In the genomic region with DNA sequence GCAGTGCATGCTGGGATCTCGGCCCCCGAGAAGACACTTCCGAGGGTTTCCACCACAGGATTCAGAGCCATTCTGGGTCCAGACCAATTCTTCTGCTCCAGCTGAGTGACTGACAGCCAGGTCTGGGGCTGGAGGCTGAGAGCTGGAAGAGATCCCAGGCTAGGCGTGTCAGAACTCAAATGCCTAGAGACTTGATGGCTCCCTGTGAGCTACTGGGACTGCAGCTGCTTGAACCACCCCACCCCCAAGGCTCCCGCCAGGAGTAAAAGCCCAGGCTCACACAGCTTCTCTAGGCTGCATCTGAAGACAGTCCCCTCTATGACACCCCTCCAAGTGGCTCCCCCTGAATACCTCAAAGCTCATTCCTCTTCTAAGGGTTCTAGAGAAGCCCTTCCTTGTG, we compare ENCODE assay signal across 8 mouse cellular contexts. TPM values are rescaled to one million over a fixed set of nuclear protein-coding genes. Genes with fewer than 3 reads are reported as not detected.
A peak's percentile ranks its signal among the peaks of the same experiment; 100 is the strongest.
DNase-seq lines count a peak whose midpoint lies in the region; ATAC-seq and TF ChIP-seq lines count a peak whose summit lies in the region.

No protein-coding gene starts in this region.

- no peaks in the 10 kb centered on the region for H3K27me3 ChIP-seq in forebrain, embryonic 14.5 days (replicated peaks; ENCODE audit: control insufficient read depth, insufficient read depth, low read length)
- H3K27me3 ChIP-seq in forebrain, embryonic 10.5 days (ENCODE audit: poor library complexity, severe bottlenecking): no peaks in the 10 kb centered on the region
- peaks cover 10% of the 10 kb centered on the region for H3K27me3 ChIP-seq in heart, embryonic 12.5 days (replicated peaks)

- no peak overlapping the region for H3K27ac ChIP-seq in forebrain, embryonic 14.5 days (ENCODE audit: low read depth, low read length)
- no peak overlapping the region for H3K27ac ChIP-seq in forebrain, embryonic 10.5 days
- no peak overlapping the region for H3K27ac ChIP-seq in heart, embryonic 12.5 days (ENCODE audit: poor library complexity, severe bottlenecking)

- peak; percentile 76 for DNase-seq in forebrain, embryonic 14.5 days (ENCODE audit: low spot score)
- DNase-seq in forebrain, embryonic 10.5 days (ENCODE audit: extremely low spot score, low spot score): no peak
- DNase-seq in brain, embryonic 14.5 days (ENCODE audit: low read depth): peak; percentile 86
- DNase-seq in kidney, postnatal 36 days: peak; percentile 56 to 64
- peak; percentile 75 for DNase-seq in lung, postnatal 14 days

- no peak overlapping the region for H3K9ac ChIP-seq in forebrain, embryonic 14.5 days (ENCODE audit: low read length)
- no peak overlapping the region for H3K9ac ChIP-seq in heart, embryonic 12.5 days

- H3K36me3 ChIP-seq in forebrain, embryonic 14.5 days (ENCODE audit: control insufficient read depth, insufficient read depth, low read length): no peaks in the 10 kb centered on the region
- no peaks in the 10 kb centered on the region for H3K36me3 ChIP-seq in forebrain, embryonic 10.5 days (replicated peaks)
- H3K36me3 ChIP-seq in heart, embryonic 12.5 days: no peaks in the 10 kb centered on the region

- H3K4me3 ChIP-seq in forebrain, embryonic 14.5 days (ENCODE audit: low read depth, low read length): no peak overlapping the region
- H3K4me3 ChIP-seq in forebrain, embryonic 10.5 days: no peak overlapping the region
- H3K4me3 ChIP-seq in heart, embryonic 12.5 days: no peak overlapping the region

- TF ChIP-seq POLR2A in brain, embryonic 14.5 days (IDR thresholded peaks at IDR 0.05; ENCODE audit: borderline replicate concordance, extremely low read depth, insufficient read depth, insufficient read length, poor library complexity, severe bottlenecking): no peak

- 41% methylated on average over 5 of the region's 5 CpGs for WGBS in forebrain, embryonic 14.5 days
- WGBS in forebrain, embryonic 10.5 days: 66% methylated on average over 5 of the region's 5 CpGs
- WGBS in heart, embryonic 12.5 days: 33% methylated on average over 5 of the region's 5 CpGs

- no peak overlapping the region for H3K4me2 ChIP-seq in forebrain, embryonic 14.5 days (ENCODE audit: low read length)
- H3K4me2 ChIP-seq in heart, embryonic 12.5 days: no peak overlapping the region

- 0 out of 2 replicates have a peak, but pooled peaks cover 2% of the 10 kb centered on the region for H3K4me1 ChIP-seq in forebrain, embryonic 14.5 days (ENCODE audit: control insufficient read depth, insufficient read depth, low read length)
- H3K4me1 ChIP-seq in forebrain, embryonic 10.5 days: peaks cover 1% of the 10 kb centered on the region; the same call in 1 of the 2 replicates
- H3K4me1 ChIP-seq in heart, embryonic 12.5 days (replicated peaks): peaks cover 20% of the 10 kb centered on the region

- peak; percentile 50; the same call in 1 of the 2 replicates for ATAC-seq in forebrain, embryonic 14.5 days
- ATAC-seq in heart, embryonic 12.5 days (ENCODE audit: insufficient number of reproducible peaks, low FRiP score): peak; percentile 67
- ATAC-seq in megakaryocyte-erythroid progenitor cell, adult 5-6 weeks (replicated peaks; ENCODE audit: low FRiP score, low TSS enrichment, poor library complexity, severe bottlenecking): no peak
- ATAC-seq in megakaryocyte progenitor cell, adult 5-6 weeks (replicated peaks; ENCODE audit: poor library complexity): no peak

- no peak for TF ChIP-seq CTCF in brain, embryonic 14.5 days (IDR thresholded peaks at IDR 0.05; ENCODE audit: borderline replicate concordance, extremely low read depth, insufficient read depth, insufficient read length)

- H3K9me3 ChIP-seq in forebrain, embryonic 14.5 days (replicated peaks; ENCODE audit: control insufficient read depth, low read length): no peaks in the 10 kb centered on the region
- H3K9me3 ChIP-seq in forebrain, embryonic 10.5 days: no peaks in the 10 kb centered on the region
- no peaks in the 10 kb centered on the region for H3K9me3 ChIP-seq in heart, embryonic 12.5 days (replicated peaks)

RNA-seq across cellular contexts. Expression of a gene that starts 42.0 kb away (rescaled TPM):
- 0.03 and 0.05 TPM in 2 replicates for polyA plus RNA-seq in forebrain, embryonic 14.5 days (2014; fragmentation: Nextera tagmentation; extraction: Ambion mirVana)
- polyA plus RNA-seq in forebrain, embryonic 10.5 days (2016; fragmentation: Nextera tagmentation; extraction: Ambion mirVana): 0.02 and 0.05 TPM in 2 replicates
- 0.18 and 0.51 TPM in 2 replicates for polyA plus RNA-seq in brain, embryonic 14.5 days (2012; rRNA removed)
- polyA plus RNA-seq in heart, embryonic 12.5 days (2016; fragmentation: Nextera tagmentation; extraction: Ambion mirVana): not detected in 2 replicates
- total RNA-seq in megakaryocyte-erythroid progenitor cell, adult 5-6 weeks (2014; fragmentation: Nextera tagmentation): not detected in 2 replicates
- not detected in 2 replicates for total RNA-seq in megakaryocyte-erythroid progenitor cell, adult 5-6 weeks (2017)
- not detected in 2 replicates for total RNA-seq in megakaryocyte progenitor cell, adult 5-6 weeks (2015)
- total RNA-seq in megakaryocyte progenitor cell, adult 5-6 weeks (2017): not detected in 2 replicates

RNA-seq across cellular contexts. Expression of a gene that starts 44.6 kb away (rescaled TPM):
- 300 and 365 TPM in 2 replicates for polyA plus RNA-seq in forebrain, embryonic 14.5 days (2014; fragmentation: Nextera tagmentation; extraction: Ambion mirVana)
- 311 and 318 TPM in 2 replicates for polyA plus RNA-seq in forebrain, embryonic 10.5 days (2016; fragmentation: Nextera tagmentation; extraction: Ambion mirVana)
- polyA plus RNA-seq in brain, embryonic 14.5 days (2012; rRNA removed): 340 and 497 TPM in 2 replicates
- 1,393 and 1,408 TPM in 2 replicates for polyA plus RNA-seq in heart, embryonic 12.5 days (2016; fragmentation: Nextera tagmentation; extraction: Ambion mirVana)
- not detected in 2 replicates for total RNA-seq in megakaryocyte-erythroid progenitor cell, adult 5-6 weeks (2014; fragmentation: Nextera tagmentation)
- total RNA-seq in megakaryocyte-erythroid progenitor cell, adult 5-6 weeks (2017): not detected in 2 replicates
- total RNA-seq in megakaryocyte progenitor cell, adult 5-6 weeks (2015): not detected in 2 replicates
- not detected in 2 replicates for total RNA-seq in megakaryocyte progenitor cell, adult 5-6 weeks (2017)

Comparison
In these comparisons a context has a peak if more than half of its experiments do, and no peak if none do; other contexts are left out.
1. ATAC-seq: peak in forebrain, embryonic 14.5 days (single experiment) and heart, embryonic 12.5 days (single experiment); none in megakaryocyte-erythroid progenitor cell, adult 5-6 weeks (single experiment) and megakaryocyte progenitor cell, adult 5-6 weeks (single experiment).